Mouse (Mus musculus) kidney, embryonic 14.5 days (tissue): ENCODE data around the gene Pcnx3. TPM values are rescaled to one million over a fixed set of nuclear protein-coding genes. Genes with fewer than 3 reads are reported as not detected.

Experiments
- ATAC-seq: fragments of 200-750 bp; cut with Nextera tagmentation; 2 replicates; pipeline ENCODE4 v1.8.0; 2017; ENCODE audit warnings: moderate number of reproducible peaks, mild to moderate bottlenecking, moderate TSS enrichment, moderate library complexity; ENCODE audit not compliant: low FRiP score, low TSS enrichment
- H3K27ac ChIP-seq: fragments of 300-500 bp; sonication (generic); 2 replicates; pipeline ENCODE4 v1.5.1; 2014; ENCODE audit warnings: low read depth, mild to moderate bottlenecking, low read length, moderate library complexity, mixed read lengths
- H3K27me3 ChIP-seq: fragments of 300-500 bp; sonication (generic); 2 replicates; pipeline ENCODE4 v1.6.1; 2014; ENCODE audit warnings: mild to moderate bottlenecking, low read length; ENCODE audit not compliant: control insufficient read depth, insufficient read depth
- H3K36me3 ChIP-seq: fragments of 300-500 bp; sonication (generic); 2 replicates; pipeline ENCODE4 v1.6.1; 2014; ENCODE audit warnings: low read length, mixed read lengths; ENCODE audit not compliant: control insufficient read depth, insufficient read depth
- H3K4me1 ChIP-seq: fragments of 300-500 bp; sonication (generic); 2 replicates; pipeline ENCODE4 v1.6.1; 2014; ENCODE audit warnings: low read length, mixed read lengths; ENCODE audit not compliant: control insufficient read depth, insufficient read depth
- H3K4me2 ChIP-seq: fragments of 300-500 bp; sonication (generic); replicated peaks from 2 replicates; pipeline ENCODE4 v1.6.1; 2014; ENCODE audit warnings: low read depth, mild to moderate bottlenecking, low read length
- H3K4me3 ChIP-seq: fragments of 300-500 bp; sonication (generic); 2 replicates; pipeline ENCODE4 v1.5.1; 2014; ENCODE audit warnings: mild to moderate bottlenecking, low read length
- H3K9ac ChIP-seq: fragments of 300-500 bp; sonication (generic); 2 replicates; pipeline ENCODE4 v1.6.1; 2014; ENCODE audit warnings: low read depth, mild to moderate bottlenecking, low read length, moderate library complexity
- H3K9me3 ChIP-seq: fragments of 300-500 bp; sonication (generic); 2 replicates; pipeline ENCODE4 v1.6.1; 2016; ENCODE audit warnings: low read length; ENCODE audit not compliant: control insufficient read depth
- WGBS: fragments of 180-500 bp; shearing (Covaris S2); extraction: QIAGEN DNeasy Blood & Tissue Kit; methylation state at CpG from one replicate; pipeline ENCODE4 v1.1.7; 2014; 5-methylcytosine and 5-hydroxymethylcytosine counted together
- polyA plus RNA-seq: library from polyadenylated mRNA; unstranded; fragments of >200 nt; fragmentation: Nextera tagmentation; extraction: Ambion mirVana; gene quantifications from 2 replicates; pipeline ENCODE4 v1.2.1, GENCODE M21; 2014

Gene Pcnx3
- polyA plus RNA-seq, 1 experiment from 2014 or later = 35.4 TPM

- H3K27ac ChIP-seq = no peak overlapping the region
- no peaks in the 10 kb centered on the region for H3K27me3 ChIP-seq
- H3K4me3 ChIP-seq = no peak overlapping the region
- no peak for ATAC-seq
- no peak overlapping the region for H3K9ac ChIP-seq
- peaks cover 6% of the 10 kb centered on the region; the same call in 1 of the 2 replicates for H3K4me1 ChIP-seq
- H3K9me3 ChIP-seq = no peaks in the 10 kb centered on the region
- H3K4me2 ChIP-seq = no peak overlapping the region
- WGBS = 88% methylated on average over 4 of the region's 4 CpGs
- peaks cover 66% of the 10 kb centered on the region for H3K36me3 ChIP-seq
These were observed 20.3 kb downstream of the Pcnx3 start for GRCm38 (mm10) chr19:5668372-5668771.

GRCm38 (mm10) chr19:5666386-5666785 is 22.3 kb downstream of the Pcnx3 start:
- ATAC-seq = no peak
- WGBS = 95% methylated on average over 18 of the region's 18 CpGs
- Histone ChIP-seq H3K9me3 (no peaks in the 10 kb centered on the region), H3K27ac (no peak overlapping the region), H3K27me3 (no peaks in the 10 kb centered on the region), H3K4me3 (no peak overlapping the region), H3K4me2 (no peak overlapping the region), H3K4me1 (peaks cover 16% of the 10 kb centered on the region), H3K9ac (no peak overlapping the region), H3K36me3 (peaks cover 47% of the 10 kb centered on the region)

GRCm38 (mm10) chr19:5665465-5665864 is 23.2 kb downstream of the Pcnx3 start:
- Histone ChIP-seq H3K4me3 (no peak overlapping the region), H3K4me1 (peaks cover 16% of the 10 kb centered on the region), H3K36me3 (peaks cover 38% of the 10 kb centered on the region), H3K27ac (no peak overlapping the region), H3K9me3 (no peaks in the 10 kb centered on the region), H3K9ac (no peak overlapping the region), H3K4me2 (no peak overlapping the region), H3K27me3 (no peaks in the 10 kb centered on the region)
- 92% methylated on average over 15 of the region's 15 CpGs for WGBS
- no peak for ATAC-seq

GRCm38 (mm10) chr19:5664669-5665257 is 23.9 kb downstream of the Pcnx3 start:
- 96% methylated on average over 10 of the region's 10 CpGs for WGBS
- H3K4me1 ChIP-seq = peaks cover 16% of the 10 kb centered on the region
- peaks cover 37% of the 10 kb centered on the region for H3K36me3 ChIP-seq
- H3K9me3 ChIP-seq = no peaks in the 10 kb centered on the region
- H3K27ac ChIP-seq = no peak overlapping the region
- H3K9ac ChIP-seq = no peak overlapping the region
- no peaks in the 10 kb centered on the region for H3K27me3 ChIP-seq
- H3K4me2 ChIP-seq = no peak overlapping the region
- no peak for ATAC-seq
- H3K4me3 ChIP-seq = no peak overlapping the region

DNA sequence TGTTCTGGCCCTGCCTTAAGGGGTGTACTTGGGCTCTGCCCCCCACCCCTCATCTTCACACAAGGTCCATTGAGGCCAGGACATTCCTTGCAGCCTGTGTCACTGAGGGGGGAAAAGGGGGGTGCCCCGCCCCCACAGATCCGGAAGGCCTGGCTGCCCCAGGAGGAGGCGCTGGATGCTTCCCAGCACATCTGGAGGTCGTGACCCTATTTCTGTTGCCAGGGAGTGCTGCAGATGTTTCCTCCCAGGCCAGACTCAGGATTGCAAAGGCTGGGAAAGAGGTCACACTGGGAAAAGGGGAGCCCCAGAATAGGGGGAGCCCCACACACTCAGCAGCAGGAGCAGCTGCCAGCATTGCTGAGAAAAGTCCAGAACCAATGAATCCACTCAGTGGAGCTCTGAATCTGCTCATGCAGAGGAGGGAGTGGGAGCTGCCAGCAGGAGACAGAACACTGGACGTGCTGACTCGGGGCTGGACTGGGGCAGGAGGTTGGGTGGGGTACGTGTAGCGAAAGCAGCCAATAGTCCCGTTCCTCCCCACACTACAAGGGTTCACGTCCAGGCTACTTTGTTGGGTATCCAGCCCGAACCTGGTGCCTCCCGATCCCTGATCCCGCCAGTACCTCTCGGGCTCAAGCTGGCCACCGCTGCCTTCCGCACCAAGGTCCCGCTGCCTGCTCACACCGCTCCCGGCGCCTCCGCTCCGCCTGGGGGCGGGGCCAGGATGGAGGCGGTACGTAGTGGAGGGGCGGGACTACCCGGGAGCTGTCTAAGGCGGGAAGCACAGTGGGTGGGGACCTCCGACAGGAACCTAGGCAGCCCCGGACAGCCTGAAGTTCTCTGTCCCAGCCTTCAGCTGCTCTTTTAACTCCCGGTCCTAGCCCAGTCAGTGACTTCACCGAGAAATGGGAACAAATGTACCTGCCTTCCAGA is 25.5 kb downstream of the Pcnx3 start, which contains the start of gene Sipa1:
Gene Sipa1 (minus strand): TSS at position 727 of the 933 bp plus-strand sequence.
- Histone ChIP-seq H3K27ac (peak within 1 kb of the TSS; percentile 85), H3K9ac (peak within 1 kb of the TSS; percentile 60), H3K4me2 (peak within 1 kb of the TSS; percentile 68), H3K9me3 (no peaks in the 10 kb centered on the region), H3K4me1 (peaks cover 16% of the 10 kb centered on the region), H3K36me3 (peaks cover 35% of the 10 kb centered on the region), H3K27me3 (no peaks in the 10 kb centered on the region), H3K4me3 (peak within 1 kb of the TSS; percentile 49)
- ATAC-seq = peak; percentile 94
- WGBS = under 1% methylated on average over 32 of the region's 32 CpGs

DNA sequence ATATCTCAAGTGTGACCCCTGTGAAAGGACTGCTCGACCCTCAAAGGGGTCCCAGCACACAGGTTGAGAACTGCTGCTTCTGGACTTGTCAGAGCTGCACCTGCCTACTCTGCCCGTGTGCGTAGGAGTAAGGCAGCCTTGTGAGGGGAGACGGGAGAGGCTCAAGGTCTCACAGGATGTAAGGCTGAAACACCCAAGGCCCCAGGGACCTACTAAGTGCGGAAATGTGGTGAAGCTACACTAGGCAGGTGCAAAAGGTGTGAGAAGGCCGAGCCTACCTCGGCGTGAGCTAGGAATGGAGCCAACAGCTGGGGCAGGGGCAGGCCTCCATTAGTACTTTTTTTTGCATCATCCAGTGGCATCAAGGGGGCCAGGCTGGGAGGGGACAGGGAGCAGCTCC is 26.4 kb downstream of the Pcnx3 start:
- ATAC-seq = no peak
- WGBS = 66% methylated on average over 8 of the region's 8 CpGs

DNA sequence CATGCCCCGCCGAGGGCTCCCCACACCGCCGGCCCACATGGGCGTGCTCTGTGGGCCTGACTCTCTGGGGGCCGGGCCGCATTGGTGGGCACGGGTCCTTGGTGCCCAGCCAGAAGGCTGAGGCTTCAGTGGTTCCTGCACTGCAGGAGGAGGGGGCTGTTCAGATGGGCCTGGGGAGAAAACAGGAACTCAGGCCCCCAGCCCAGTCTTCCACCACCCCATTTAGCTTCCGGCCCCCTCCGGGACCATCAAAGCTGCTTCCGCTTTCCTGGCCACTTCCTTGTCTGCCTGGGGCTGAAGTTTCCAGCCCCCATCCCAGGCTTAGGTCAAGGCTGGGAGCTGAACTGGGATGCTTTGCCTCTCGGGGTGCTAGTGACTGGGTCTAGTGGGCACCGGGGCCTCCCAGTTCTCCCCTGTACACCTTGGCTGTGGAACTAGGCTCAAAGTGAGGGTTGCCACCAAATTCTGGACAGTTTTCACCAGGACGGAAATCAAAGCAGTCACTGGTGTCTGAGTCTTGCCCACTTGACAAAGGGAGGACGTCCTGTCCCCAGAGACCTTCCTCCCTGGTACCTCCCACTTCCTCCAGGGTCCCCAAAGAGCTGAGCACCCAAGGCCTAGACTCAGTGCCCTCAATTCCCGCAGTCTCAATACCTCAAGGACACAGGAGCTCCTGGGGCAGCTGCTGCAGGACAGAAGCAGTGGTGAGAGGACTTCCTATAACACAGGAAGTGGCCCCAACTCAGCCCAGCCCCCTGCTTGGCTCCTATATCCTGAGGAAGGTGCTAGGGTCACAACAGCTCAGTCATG is 27.6 kb downstream of the Pcnx3 start:
- WGBS = 80% methylated on average over 14 of the region's 16 CpGs
- H3K9me3 ChIP-seq = no peaks in the 10 kb centered on the region
- H3K4me1 ChIP-seq = peaks cover 16% of the 10 kb centered on the region
- peak overlapping the region; percentile 4; the same call in 1 of the 2 replicates for H3K9ac ChIP-seq
- no peak for ATAC-seq
- H3K4me3 ChIP-seq = peak overlapping the region; percentile 4; the same call in 1 of the 2 replicates
- peak overlapping the region; percentile 67 for H3K27ac ChIP-seq
- peak overlapping the region; percentile 19 for H3K4me2 ChIP-seq
- H3K36me3 ChIP-seq = peaks cover 22% of the 10 kb centered on the region
- H3K27me3 ChIP-seq = no peaks in the 10 kb centered on the region

More for the DNA sequence above, 26.4 kb downstream of the Pcnx3 start:
- peak overlapping the region; percentile 60; the same call in 1 of the 2 replicates for H3K9ac ChIP-seq
- H3K4me3 ChIP-seq = peak overlapping the region; percentile 49
- no peaks in the 10 kb centered on the region for H3K27me3 ChIP-seq
- H3K27ac ChIP-seq = peak overlapping the region; percentile 85; the same call in 1 of the 2 replicates
- H3K9me3 ChIP-seq = no peaks in the 10 kb centered on the region
- H3K36me3 ChIP-seq = peaks cover 34% of the 10 kb centered on the region
- peak overlapping the region; percentile 68 for H3K4me2 ChIP-seq
- peaks cover 16% of the 10 kb centered on the region for H3K4me1 ChIP-seq

DNA sequence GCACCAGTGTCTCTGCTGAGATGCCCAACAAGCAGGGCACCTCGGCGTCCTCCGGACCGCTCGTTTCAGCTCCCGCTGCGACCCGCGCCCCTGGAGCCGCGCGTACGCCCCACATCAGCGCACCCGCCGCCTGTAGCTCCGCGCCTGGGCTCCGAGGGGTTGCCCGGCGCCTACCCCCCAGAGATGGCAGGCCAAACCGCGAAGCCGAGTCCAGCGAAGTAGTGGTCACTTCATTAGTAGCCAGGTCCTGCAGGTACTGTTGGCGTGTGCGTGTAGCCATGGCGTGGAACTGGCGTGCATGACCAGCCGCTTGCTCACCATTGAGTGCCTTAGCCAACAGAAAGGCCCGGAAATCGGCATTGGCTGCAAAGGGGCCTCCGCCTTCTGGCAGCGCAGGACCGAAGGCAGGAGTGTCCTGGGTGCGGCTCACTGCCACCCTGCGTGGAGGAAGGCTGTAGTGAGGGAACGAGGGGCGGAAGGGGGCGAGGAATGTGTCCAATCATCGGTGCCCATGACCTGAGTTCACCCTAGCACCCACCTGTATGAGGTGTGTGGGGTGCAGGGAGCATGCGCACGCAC is 33.9 kb downstream of the Pcnx3 start:
- 0 out of 2 replicates have a peak, but pooled peaks have one; percentile 1 for ATAC-seq
- Histone ChIP-seq H3K27ac (no peak overlapping the region), H3K9ac (peak overlapping the region; percentile 53; the same call in 1 of the 2 replicates), H3K4me1 (peaks cover 5% of the 10 kb centered on the region), H3K9me3 (no peaks in the 10 kb centered on the region), H3K36me3 (peaks cover 34% of the 10 kb centered on the region), H3K4me2 (peak overlapping the region; percentile 67), H3K27me3 (peaks cover 9% of the 10 kb centered on the region; the same call in 1 of the 2 replicates), H3K4me3 (peak overlapping the region; percentile 44)
- 16% methylated on average over 43 of the region's 43 CpGs for WGBS
